Mouse (Mus musculus): ENCODE data around the gene Klhl30. TPM values are rescaled to one million over a fixed set of nuclear protein-coding genes. Genes with fewer than 3 reads are reported as not detected.

Gene Klhl30
- polyA plus RNA-seq, 1 experiment from 2014 or later = 0.62 TPM

DNA sequence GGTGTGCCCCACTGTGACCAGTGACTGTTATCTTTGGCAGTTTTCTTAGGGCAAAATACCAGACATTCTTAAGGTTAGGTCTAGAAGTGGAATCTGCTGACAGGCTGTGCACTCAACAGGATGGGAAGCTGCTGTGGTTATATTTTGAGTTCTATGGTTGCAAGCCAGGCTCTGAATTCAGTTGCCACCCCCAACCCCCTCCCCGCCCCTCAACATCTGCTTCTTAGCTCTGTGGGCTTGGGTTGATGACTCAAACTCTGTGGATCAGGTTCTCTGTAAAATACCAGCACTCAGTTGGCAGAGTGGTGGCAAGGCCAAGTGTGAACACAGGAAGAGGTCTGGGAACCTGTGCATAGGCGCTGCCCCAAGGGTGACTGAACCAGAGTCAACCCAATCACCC is 1.5 kb downstream of the Klhl30 start:
- ATAC-seq (no peak), DNase-seq (ENCODE audit: low spot score) (no peak)
- Histone ChIP-seq H3K4me1 (ENCODE audit: insufficient read depth, low read depth, low read length) (no peaks in the 10 kb centered on the region), H3K9me3 (ENCODE audit: low read length) (no peaks in the 10 kb centered on the region), H3K36me3 (ENCODE audit: insufficient read depth, low read length) (no peaks in the 10 kb centered on the region), H3K27ac (ENCODE audit: low read length) (no peak overlapping the region), H3K4me3 (ENCODE audit: low read depth, low read length) (no peak overlapping the region), H3K4me2 (replicated peaks; ENCODE audit: low read depth, low read length) (no peak overlapping the region), H3K27me3 (replicated peaks; ENCODE audit: insufficient read depth, low read length) (no peaks in the 10 kb centered on the region), H3K9ac (replicated peaks; ENCODE audit: low read depth) (no peak overlapping the region)
- 95% methylated on average over 2 of the region's 2 CpGs for WGBS
- TF ChIP-seq EP300 (IDR thresholded peaks at IDR 0.05) (no peak), CTCF (IDR thresholded peaks at IDR 0.05) (no peak)

DNA sequence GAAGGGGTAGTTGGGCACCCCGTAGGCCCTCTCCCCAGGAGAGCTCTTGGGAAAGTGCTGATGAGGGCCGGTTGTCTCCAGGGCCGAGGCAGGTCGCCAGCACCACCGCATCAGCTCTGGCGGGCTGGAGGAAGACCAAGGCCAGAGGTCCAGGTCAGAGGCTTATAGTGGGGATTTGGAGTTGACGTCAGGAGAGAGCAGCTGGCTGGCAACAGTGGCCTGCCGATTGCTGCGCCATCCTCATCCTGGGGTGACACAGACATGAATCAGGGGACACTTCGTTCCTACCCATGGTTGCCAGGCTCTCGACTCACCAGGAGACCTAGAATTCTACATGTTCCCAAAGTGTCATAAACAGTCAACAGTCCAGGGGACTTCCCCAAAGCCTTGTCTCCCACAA is 5.3 kb downstream of the Klhl30 start:
- H3K4me3 ChIP-seq (ENCODE audit: low read depth, low read length) = no peak overlapping the region
- DNase-seq (ENCODE audit: low spot score) (no peak), ATAC-seq (0 out of 2 replicates have a peak, but pooled peaks have one; percentile 16)
- no peaks in the 10 kb centered on the region for H3K9me3 ChIP-seq (ENCODE audit: low read length)
- no peak overlapping the region for H3K4me2 ChIP-seq (replicated peaks; ENCODE audit: low read depth, low read length)
- no peaks in the 10 kb centered on the region for H3K36me3 ChIP-seq (ENCODE audit: insufficient read depth, low read length)
- no peak overlapping the region for H3K27ac ChIP-seq (ENCODE audit: low read length)
- WGBS = 67% methylated on average over 11 of the region's 11 CpGs
- H3K9ac ChIP-seq (replicated peaks; ENCODE audit: low read depth) = no peak overlapping the region
- TF ChIP-seq CTCF (IDR thresholded peaks at IDR 0.05) (no peak), EP300 (IDR thresholded peaks at IDR 0.05) (no peak)
- no peaks in the 10 kb centered on the region for H3K27me3 ChIP-seq (replicated peaks; ENCODE audit: insufficient read depth, low read length)
- no peaks in the 10 kb centered on the region for H3K4me1 ChIP-seq (ENCODE audit: insufficient read depth, low read depth, low read length)

DNA sequence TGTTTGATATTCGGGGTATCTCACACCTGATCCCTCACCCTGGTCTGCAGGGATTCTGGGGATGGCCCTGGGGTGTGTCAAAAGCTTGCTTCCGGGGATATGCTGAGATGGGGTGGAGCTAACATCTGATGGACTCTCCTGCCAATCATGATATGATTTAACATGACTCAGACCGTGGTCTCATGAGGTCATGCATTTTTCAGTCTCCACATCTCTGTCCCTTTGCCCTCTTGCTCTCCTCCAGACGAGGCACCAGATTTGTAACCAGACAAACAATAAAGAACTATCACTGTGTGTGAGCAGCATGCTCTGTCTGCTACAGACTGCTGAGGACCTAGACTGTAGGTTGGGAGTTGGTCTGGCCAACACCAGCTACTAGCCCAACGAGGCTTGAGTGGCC is 11.3 kb downstream of the Klhl30 start:
- H3K27ac ChIP-seq (ENCODE audit: low read length) = no peak overlapping the region
- no peak for ATAC-seq

DNA sequence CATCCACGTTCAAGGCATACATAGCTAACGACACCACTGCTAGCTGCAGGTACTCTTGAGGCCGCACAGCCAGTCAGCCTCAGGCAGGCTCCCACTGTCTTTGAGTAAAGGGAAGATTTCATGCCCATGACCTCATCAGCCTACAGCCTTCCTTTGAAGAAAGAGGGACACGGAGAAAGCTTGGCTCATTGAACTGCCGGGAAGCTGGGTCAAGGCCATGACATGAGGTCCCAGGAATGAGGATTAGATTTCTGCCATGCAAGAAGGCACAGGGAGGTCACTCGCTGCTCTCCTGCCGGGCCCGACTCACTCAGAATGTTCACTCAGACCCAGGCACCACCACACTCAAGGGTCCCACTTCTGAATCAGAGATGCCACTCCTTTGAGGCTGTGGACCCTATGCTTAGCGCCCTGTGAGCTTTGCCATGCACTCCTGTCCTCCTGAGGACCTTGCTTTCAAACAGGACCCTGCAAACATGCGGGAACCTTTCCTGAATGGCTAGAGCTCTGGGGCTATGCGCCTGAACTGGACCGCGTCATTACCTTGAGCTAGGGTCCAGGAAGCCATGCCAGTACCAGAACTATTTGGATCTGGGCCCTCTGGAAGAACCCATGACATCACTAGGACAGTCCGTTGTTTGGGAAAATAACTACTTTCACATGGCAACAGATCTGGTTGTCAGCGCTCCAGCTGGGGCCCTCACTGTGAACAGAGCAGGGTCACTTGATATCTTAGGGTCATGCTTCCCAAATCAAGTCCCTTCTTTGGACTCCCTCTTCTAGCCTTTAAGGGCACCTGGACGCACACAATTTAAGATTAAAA is 14.2 kb downstream of the Klhl30 start:
- H3K9ac ChIP-seq (replicated peaks; ENCODE audit: low read depth) = no peak overlapping the region
- no peak for DNase-seq (ENCODE audit: low spot score)
- H3K4me2 ChIP-seq (replicated peaks; ENCODE audit: low read depth, low read length) = no peak overlapping the region
- H3K36me3 ChIP-seq (ENCODE audit: insufficient read depth, low read length) = no peaks in the 10 kb centered on the region
- no peaks in the 10 kb centered on the region for H3K9me3 ChIP-seq (ENCODE audit: low read length)
- H3K4me3 ChIP-seq (ENCODE audit: low read depth, low read length) = no peak overlapping the region
- H3K27ac ChIP-seq (ENCODE audit: low read length) = no peak overlapping the region
- ATAC-seq = no peak
- H3K4me1 ChIP-seq (ENCODE audit: insufficient read depth, low read depth, low read length) = no peaks in the 10 kb centered on the region
- H3K27me3 ChIP-seq (replicated peaks; ENCODE audit: insufficient read depth, low read length) = no peaks in the 10 kb centered on the region
- TF ChIP-seq EP300 (IDR thresholded peaks at IDR 0.05) = no peak
- TF ChIP-seq CTCF (IDR thresholded peaks at IDR 0.05) = no peak
- WGBS = 89% methylated on average over 16 of the region's 16 CpGs

More for the DNA sequence above, 11.3 kb downstream of the Klhl30 start:
- DNase-seq (ENCODE audit: low spot score) = no peak
- TF ChIP-seq EP300 (IDR thresholded peaks at IDR 0.05) (no peak), CTCF (IDR thresholded peaks at IDR 0.05) (no peak)
- Histone ChIP-seq H3K4me1 (ENCODE audit: insufficient read depth, low read depth, low read length) (no peaks in the 10 kb centered on the region), H3K9me3 (ENCODE audit: low read length) (no peaks in the 10 kb centered on the region), H3K9ac (replicated peaks; ENCODE audit: low read depth) (no peak overlapping the region), H3K27me3 (replicated peaks; ENCODE audit: insufficient read depth, low read length) (no peaks in the 10 kb centered on the region), H3K4me3 (ENCODE audit: low read depth, low read length) (no peak overlapping the region), H3K4me2 (replicated peaks; ENCODE audit: low read depth, low read length) (no peak overlapping the region), H3K36me3 (ENCODE audit: insufficient read depth, low read length) (no peaks in the 10 kb centered on the region)
- 73% methylated on average over 5 of the region's 5 CpGs for WGBS

DNA sequence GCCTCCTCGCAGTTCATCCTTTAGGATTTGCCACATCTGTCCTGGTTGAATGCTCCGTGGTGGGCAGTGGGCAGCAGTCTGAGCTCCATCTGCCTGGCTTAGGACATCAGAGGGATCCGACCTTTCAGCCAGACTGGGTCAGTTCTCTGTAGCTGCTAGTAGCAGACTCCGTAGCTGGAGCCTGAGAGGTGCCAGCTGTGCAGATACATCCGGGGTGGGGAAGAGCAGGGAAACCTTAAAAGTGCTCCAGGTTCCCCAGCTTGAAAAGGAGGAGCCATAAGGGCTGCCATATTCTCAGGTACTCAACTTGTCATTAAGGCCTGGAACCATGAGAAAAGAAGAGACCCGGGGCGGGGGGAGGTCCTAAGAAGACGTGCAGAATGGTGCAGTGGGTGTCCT is 15.0 kb downstream of the Klhl30 start:
- Histone ChIP-seq H3K4me2 (replicated peaks; ENCODE audit: low read depth, low read length) (peak overlapping the region; percentile 84), H3K4me3 (ENCODE audit: low read depth, low read length) (peak overlapping the region; percentile 34), H3K27me3 (replicated peaks; ENCODE audit: insufficient read depth, low read length) (no peaks in the 10 kb centered on the region), H3K36me3 (ENCODE audit: insufficient read depth, low read length) (peaks cover 5% of the 10 kb centered on the region; the same call in 1 of the 2 replicates), H3K9me3 (ENCODE audit: low read length) (no peaks in the 10 kb centered on the region), H3K4me1 (ENCODE audit: insufficient read depth, low read depth, low read length) (no peaks in the 10 kb centered on the region), H3K27ac (ENCODE audit: low read length) (no peak overlapping the region), H3K9ac (replicated peaks; ENCODE audit: low read depth) (no peak overlapping the region; the same call in 1 of the 2 replicates)
- 20% methylated on average over 8 of the region's 8 CpGs for WGBS
- TF ChIP-seq CTCF (IDR thresholded peaks at IDR 0.05) = no peak
- no peak for TF ChIP-seq EP300 (IDR thresholded peaks at IDR 0.05)
- ATAC-seq (peak; percentile 44), DNase-seq (ENCODE audit: low spot score) (peak; percentile 37)

DNA sequence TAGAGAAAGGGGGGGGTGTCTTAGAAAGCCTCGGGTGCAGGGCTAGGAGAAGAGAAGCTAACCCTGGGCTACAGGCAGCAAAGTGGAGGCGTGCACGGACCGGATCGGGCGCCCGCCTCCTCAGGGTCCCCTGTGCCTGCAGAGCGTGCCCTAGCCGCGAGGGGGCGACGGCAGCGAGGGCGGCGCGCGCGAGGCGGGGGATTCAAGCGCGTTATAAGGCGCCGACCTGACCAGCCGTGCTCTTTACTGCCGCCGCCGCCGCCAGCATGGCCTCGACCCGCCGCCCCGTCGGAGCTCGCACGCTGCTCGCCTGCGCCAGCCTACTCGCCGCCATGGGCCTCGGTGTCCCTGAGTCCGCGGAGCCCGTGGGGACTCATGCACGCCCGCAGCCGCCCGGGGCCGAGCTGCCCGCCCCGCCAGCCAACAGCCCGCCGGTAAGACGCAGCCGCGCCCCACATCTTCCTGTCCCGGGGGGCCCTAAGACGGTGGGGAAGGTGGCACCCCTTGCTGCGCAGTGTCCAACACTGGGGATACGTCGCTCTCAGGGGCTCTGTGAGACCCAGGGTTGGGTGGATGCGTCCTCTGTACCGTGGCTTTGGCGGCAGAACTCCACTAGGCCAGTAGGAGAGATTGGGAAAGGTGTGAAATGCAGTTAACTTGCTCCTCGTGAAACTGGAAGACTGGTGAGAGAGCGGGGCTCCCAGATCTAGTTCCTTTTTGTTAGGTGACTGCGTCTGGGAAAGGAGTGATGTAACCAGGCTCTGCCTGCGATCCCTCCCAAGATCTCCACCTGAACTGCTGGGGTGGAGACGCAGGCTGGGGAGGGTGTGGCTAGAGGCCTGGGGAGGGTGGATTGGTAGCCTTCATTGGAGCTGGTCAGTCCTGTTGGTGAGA is 15.6 kb downstream of the Klhl30 start, which contains the start of gene Erfe:
Gene Erfe (plus strand): TSS at position 216 of the 894 bp plus-strand sequence.
- Histone ChIP-seq H3K27me3 (replicated peaks; ENCODE audit: insufficient read depth, low read length) (no peaks in the 10 kb centered on the region), H3K4me2 (replicated peaks; ENCODE audit: low read depth, low read length) (peak within 1 kb of the TSS; percentile 84), H3K9ac (replicated peaks; ENCODE audit: low read depth) (peak within 1 kb of the TSS; percentile 29), H3K36me3 (ENCODE audit: insufficient read depth, low read length) (peaks cover 9% of the 10 kb centered on the region), H3K27ac (ENCODE audit: low read length) (no peak within 1 kb of the TSS), H3K4me1 (ENCODE audit: insufficient read depth, low read depth, low read length) (no peaks in the 10 kb centered on the region), H3K9me3 (ENCODE audit: low read length) (no peaks in the 10 kb centered on the region), H3K4me3 (ENCODE audit: low read depth, low read length) (peak within 1 kb of the TSS; percentile 34)
- DNase-seq (ENCODE audit: low spot score) (peak; percentile 76), ATAC-seq (peak; percentile 75)
- TF ChIP-seq EP300 (IDR thresholded peaks at IDR 0.05) (no peak), CTCF (IDR thresholded peaks at IDR 0.05) (peak; percentile 88)
- WGBS = 4% methylated on average over 42 of the region's 68 CpGs

Data from lung, postnatal 0 days (tissue).